Mouse (Mus musculus) embryonic facial prominence, embryonic 13.5 days (tissue): ENCODE measurements at regions not wholly inside any gene's neighbourhood (a gene's known extent, or its start where the extent isn't known, plus 50 kb on each side); places are given as distances from the start of the nearest gene placed in this dataset.

Experiments used
- ATAC-seq: fragments of 200-750 bp; cut with Nextera tagmentation; 2 replicates; pipeline ENCODE4 v1.8.0; 2017; ENCODE audit warnings: low read depth; ENCODE audit not compliant: insufficient number of reproducible peaks, insufficient read depth, low FRiP score, low TSS enrichment
- H3K27ac ChIP-seq: fragments of 300-500 bp; sonication (generic); 2 replicates; pipeline ENCODE4 v1.5.1; 2015; ENCODE audit warnings: moderate library complexity, mild to moderate bottlenecking, inconsistent platforms
- H3K27me3 ChIP-seq: fragments of 300-500 bp; sonication (generic); 2 replicates; pipeline ENCODE4 v1.6.1; 2015; ENCODE audit warnings: mild to moderate bottlenecking, inconsistent platforms
- H3K36me3 ChIP-seq: fragments of 300-500 bp; sonication (generic); 2 replicates; pipeline ENCODE4 v1.6.1; 2015; ENCODE audit warnings: mild to moderate bottlenecking, inconsistent platforms
- H3K4me1 ChIP-seq: fragments of 300-500 bp; sonication (generic); 2 replicates; pipeline ENCODE4 v1.6.1; 2015; ENCODE audit warnings: inconsistent platforms
- H3K4me2 ChIP-seq: fragments of 300-500 bp; sonication (generic); 2 replicates; pipeline ENCODE4 v1.6.1; 2015; ENCODE audit warnings: moderate library complexity, mild to moderate bottlenecking, inconsistent platforms
- H3K4me3 ChIP-seq: fragments of 300-500 bp; sonication (generic); 2 replicates; pipeline ENCODE4 v1.5.1; 2015; ENCODE audit warnings: mild to moderate bottlenecking, inconsistent platforms
- H3K9ac ChIP-seq: fragments of 300-500 bp; sonication (generic); 2 replicates; pipeline ENCODE4 v1.6.1; 2015; ENCODE audit warnings: mild to moderate bottlenecking, inconsistent platforms
- H3K9me3 ChIP-seq: fragments of 300-500 bp; sonication (generic); 2 replicates; pipeline ENCODE4 v1.6.1; 2016; ENCODE audit warnings: inconsistent platforms
- WGBS: fragments of 180-500 bp; shearing (Covaris S2); methylation state at CpG from one replicate; pipeline ENCODE4 v1.1.7; 2015; ENCODE audit warnings: mixed read lengths; 5-methylcytosine and 5-hydroxymethylcytosine counted together

DNA sequence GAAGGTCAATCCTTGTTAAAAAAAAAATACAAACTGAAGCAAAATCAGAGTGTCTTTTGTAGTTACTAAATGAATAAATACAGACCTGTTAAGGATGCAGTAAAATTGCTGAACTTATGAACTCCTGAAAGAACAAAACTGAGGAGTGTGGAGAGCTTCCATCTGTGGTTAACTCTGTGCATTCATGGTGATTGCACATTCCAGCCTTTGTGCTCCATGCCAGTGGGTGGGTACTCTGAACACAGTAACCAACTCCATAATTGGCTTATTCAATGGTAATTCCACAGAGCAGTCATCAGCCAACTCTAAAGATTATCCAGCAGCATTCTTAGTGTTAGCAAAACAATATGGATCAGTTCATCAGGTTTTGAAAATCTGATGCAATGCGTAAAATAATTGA lies 599.2 kb downstream of the Tns3 start:
- Histone ChIP-seq H3K9ac (no peak overlapping the region), H3K27ac (no peak overlapping the region), H3K27me3 (no peaks in the 10 kb centered on the region), H3K4me2 (no peak overlapping the region), H3K4me3 (no peak overlapping the region), H3K4me1 (peaks cover 13% of the 10 kb centered on the region; the same call in 1 of the 2 replicates), H3K36me3 (no peaks in the 10 kb centered on the region), H3K9me3 (no peaks in the 10 kb centered on the region)
- ATAC-seq, result no peak
- WGBS, result 86% methylated on average over 1 of the region's 1 CpGs

GRCm38 (mm10) chr11:8061989-8062388 lies 602.3 kb downstream of the Tns3 start:
- no peak overlapping the region for H3K9ac ChIP-seq
- H3K27me3 ChIP-seq, result no peaks in the 10 kb centered on the region
- no peaks in the 10 kb centered on the region for H3K36me3 ChIP-seq
- no peak overlapping the region for H3K4me3 ChIP-seq
- no peaks in the 10 kb centered on the region for H3K4me1 ChIP-seq
- H3K27ac ChIP-seq, result no peak overlapping the region
- ATAC-seq, result no peak
- WGBS, result 69% methylated on average over 3 of the region's 3 CpGs
- H3K4me2 ChIP-seq, result no peak overlapping the region
- no peaks in the 10 kb centered on the region for H3K9me3 ChIP-seq

- Histone ChIP-seq H3K27ac (no peak overlapping the region), H3K4me3 (no peak overlapping the region), H3K4me1 (no peaks in the 10 kb centered on the region), H3K27me3 (no peaks in the 10 kb centered on the region), H3K4me2 (no peak overlapping the region), H3K36me3 (no peaks in the 10 kb centered on the region), H3K9me3 (no peaks in the 10 kb centered on the region), H3K9ac (no peak overlapping the region)
- ATAC-seq, result no peak
- WGBS, result 80% methylated on average over 3 of the region's 3 CpGs
Observed at GRCm38 (mm10) chr11:8061573-8061972, 602.8 kb downstream of the Tns3 start.

GRCm38 (mm10) chr11:8051499-8051898 lies 612.8 kb downstream of the Tns3 start:
- H3K4me3 ChIP-seq, result no peak overlapping the region
- H3K9ac ChIP-seq, result no peak overlapping the region
- H3K27me3 ChIP-seq, result no peaks in the 10 kb centered on the region
- no peak for ATAC-seq
- no peak overlapping the region for H3K4me2 ChIP-seq
- no peaks in the 10 kb centered on the region for H3K4me1 ChIP-seq
- 39% methylated on average over 4 of the region's 4 CpGs for WGBS
- no peaks in the 10 kb centered on the region for H3K36me3 ChIP-seq
- H3K9me3 ChIP-seq, result no peaks in the 10 kb centered on the region
- no peak overlapping the region for H3K27ac ChIP-seq

DNA sequence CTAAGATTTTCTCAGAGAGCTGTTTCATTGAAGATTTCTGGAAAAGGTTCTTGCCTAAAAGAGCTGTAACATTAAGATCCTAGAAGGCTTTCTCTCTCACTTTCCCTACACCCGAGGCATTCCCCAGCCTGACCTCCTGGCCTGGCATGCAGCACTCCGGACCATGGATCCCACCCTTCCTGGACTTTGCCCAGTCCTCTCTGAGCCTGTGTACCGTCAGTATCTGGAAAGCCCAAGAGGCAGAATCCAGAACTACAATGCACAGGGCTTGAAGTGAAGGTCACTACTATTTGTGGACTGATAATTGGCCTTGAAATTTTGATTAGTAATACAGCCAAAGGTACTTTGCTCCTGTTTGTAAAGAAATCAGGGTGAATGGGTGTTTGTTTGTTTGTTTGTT lies 619.2 kb downstream of the Tns3 start:
- no peaks in the 10 kb centered on the region for H3K9me3 ChIP-seq
- ATAC-seq, result no peak
- H3K4me1 ChIP-seq, result no peaks in the 10 kb centered on the region
- no peaks in the 10 kb centered on the region for H3K27me3 ChIP-seq
- H3K4me2 ChIP-seq, result no peak overlapping the region
- 67% methylated on average over 3 of the region's 3 CpGs for WGBS
- H3K27ac ChIP-seq, result no peak overlapping the region
- H3K4me3 ChIP-seq, result no peak overlapping the region
- H3K36me3 ChIP-seq, result no peaks in the 10 kb centered on the region
- no peak overlapping the region for H3K9ac ChIP-seq

DNA sequence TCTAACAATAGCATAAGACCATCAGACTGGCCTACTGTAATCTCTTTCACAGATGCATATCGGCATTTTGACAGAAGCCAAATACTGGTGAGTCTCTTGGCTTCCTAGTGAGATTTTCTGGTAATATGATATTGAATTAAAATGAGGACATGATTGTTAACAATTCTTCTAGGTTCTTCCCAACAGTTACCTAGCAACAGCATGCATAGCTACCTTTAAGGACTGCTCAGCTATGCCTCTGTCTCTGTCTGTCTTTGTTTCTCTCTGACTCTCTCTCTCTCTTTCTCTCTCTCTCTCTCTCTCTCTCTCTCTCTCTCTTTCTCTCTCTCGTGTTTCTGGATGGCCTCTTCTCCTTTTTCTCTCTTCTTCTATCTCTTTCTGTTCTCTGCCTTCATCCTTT lies 634.2 kb downstream of the Tns3 start:
- Histone ChIP-seq H3K27ac (no peak overlapping the region), H3K9me3 (no peaks in the 10 kb centered on the region), H3K4me1 (no peaks in the 10 kb centered on the region), H3K4me3 (no peak overlapping the region), H3K9ac (no peak overlapping the region), H3K36me3 (no peaks in the 10 kb centered on the region), H3K4me2 (no peak overlapping the region), H3K27me3 (no peaks in the 10 kb centered on the region)
- 57% methylated on average over 2 of the region's 2 CpGs for WGBS
- no peak for ATAC-seq

GRCm38 (mm10) chr11:8007801-8008200 lies 656.5 kb downstream of the Tns3 start:
- 67% methylated on average over 1 of the region's 1 CpGs for WGBS
- H3K4me1 ChIP-seq, result no peaks in the 10 kb centered on the region
- no peak for ATAC-seq

DNA sequence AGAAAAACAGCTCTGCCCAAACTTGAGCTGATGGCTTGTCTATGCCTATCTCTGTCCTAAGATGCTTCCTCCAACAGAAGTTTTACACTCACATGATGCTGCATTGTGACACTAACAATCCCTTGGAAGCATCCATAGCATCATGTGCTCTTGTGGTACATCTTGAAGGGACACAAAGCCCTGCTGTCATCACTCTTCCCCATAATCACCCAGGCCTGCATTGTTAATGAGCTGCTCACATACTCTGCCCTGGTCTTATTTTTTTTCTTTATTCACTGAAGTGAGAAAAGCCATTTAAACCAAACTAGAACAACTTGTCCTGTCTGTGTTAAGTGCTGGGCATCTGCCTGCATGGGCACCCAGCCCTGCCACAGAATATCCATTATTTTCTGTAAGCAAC lies 683.3 kb downstream of the Tns3 start:
- no peak overlapping the region for H3K27ac ChIP-seq
- no peaks in the 10 kb centered on the region for H3K4me1 ChIP-seq
- no peaks in the 10 kb centered on the region for H3K36me3 ChIP-seq
- H3K4me2 ChIP-seq, result no peak overlapping the region
- H3K9ac ChIP-seq, result no peak overlapping the region
- no peak for ATAC-seq
- H3K27me3 ChIP-seq, result no peaks in the 10 kb centered on the region
- no peaks in the 10 kb centered on the region for H3K9me3 ChIP-seq
- H3K4me3 ChIP-seq, result no peak overlapping the region

More at GRCm38 (mm10) chr11:8007801-8008200, 656.5 kb downstream of the Tns3 start:
- H3K27ac ChIP-seq, result no peak overlapping the region
- no peaks in the 10 kb centered on the region for H3K9me3 ChIP-seq
- H3K36me3 ChIP-seq, result no peaks in the 10 kb centered on the region
- no peak overlapping the region for H3K9ac ChIP-seq
- no peak overlapping the region for H3K4me2 ChIP-seq
- no peaks in the 10 kb centered on the region for H3K27me3 ChIP-seq
- H3K4me3 ChIP-seq, result no peak overlapping the region

DNA sequence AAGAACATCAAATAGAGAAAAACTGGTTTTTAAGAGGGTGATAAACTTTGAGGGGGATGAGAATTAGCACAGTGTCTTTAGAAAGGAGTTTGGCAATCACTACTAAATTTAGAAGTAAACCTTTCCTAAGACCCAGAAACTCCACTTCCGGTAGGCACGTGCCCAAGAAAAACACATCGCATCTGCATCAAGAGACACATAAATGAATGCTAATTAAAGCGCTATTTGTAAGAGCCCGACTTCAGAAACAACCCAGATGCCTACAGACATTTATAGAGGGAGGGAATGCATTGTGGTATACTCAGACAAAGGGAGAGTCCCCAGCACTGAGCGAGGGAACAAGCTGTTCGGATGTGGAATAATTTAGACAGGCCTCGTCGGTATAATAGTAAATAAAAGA lies 688.5 kb downstream of the Tns3 start:
- no peaks in the 10 kb centered on the region for H3K36me3 ChIP-seq
- no peaks in the 10 kb centered on the region for H3K9me3 ChIP-seq
- no peak overlapping the region for H3K9ac ChIP-seq
- no peaks in the 10 kb centered on the region for H3K27me3 ChIP-seq
- no peak overlapping the region for H3K4me2 ChIP-seq
- H3K27ac ChIP-seq, result no peak overlapping the region
- ATAC-seq, result no peak
- H3K4me3 ChIP-seq, result no peak overlapping the region
- whole genome bisulfite sequencing, result 54% methylated on average over 9 of the region's 9 CpGs
- no peaks in the 10 kb centered on the region for H3K4me1 ChIP-seq

DNA sequence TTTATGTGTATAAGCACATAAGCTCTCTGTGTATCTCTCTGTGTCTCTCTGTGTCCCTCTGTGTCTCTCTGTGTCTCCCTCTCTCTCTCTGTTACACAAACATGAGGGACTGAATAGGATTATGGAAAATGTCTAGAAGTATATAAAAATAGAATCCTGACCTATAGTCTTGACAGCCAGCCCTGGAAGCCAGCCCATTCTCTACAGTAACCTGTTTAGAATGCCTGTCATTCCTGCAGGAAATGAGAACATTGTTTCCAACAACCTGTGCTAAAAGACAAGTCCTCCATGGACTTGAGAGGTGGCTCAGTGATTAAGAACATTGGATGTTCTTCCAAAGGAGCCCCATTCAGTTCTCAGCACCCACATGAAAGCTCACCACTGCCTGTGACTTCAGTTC lies 714.4 kb downstream of the Tns3 start:
- Histone ChIP-seq H3K27ac (peak overlapping the region; percentile 80), H3K36me3 (no peaks in the 10 kb centered on the region)

DNA sequence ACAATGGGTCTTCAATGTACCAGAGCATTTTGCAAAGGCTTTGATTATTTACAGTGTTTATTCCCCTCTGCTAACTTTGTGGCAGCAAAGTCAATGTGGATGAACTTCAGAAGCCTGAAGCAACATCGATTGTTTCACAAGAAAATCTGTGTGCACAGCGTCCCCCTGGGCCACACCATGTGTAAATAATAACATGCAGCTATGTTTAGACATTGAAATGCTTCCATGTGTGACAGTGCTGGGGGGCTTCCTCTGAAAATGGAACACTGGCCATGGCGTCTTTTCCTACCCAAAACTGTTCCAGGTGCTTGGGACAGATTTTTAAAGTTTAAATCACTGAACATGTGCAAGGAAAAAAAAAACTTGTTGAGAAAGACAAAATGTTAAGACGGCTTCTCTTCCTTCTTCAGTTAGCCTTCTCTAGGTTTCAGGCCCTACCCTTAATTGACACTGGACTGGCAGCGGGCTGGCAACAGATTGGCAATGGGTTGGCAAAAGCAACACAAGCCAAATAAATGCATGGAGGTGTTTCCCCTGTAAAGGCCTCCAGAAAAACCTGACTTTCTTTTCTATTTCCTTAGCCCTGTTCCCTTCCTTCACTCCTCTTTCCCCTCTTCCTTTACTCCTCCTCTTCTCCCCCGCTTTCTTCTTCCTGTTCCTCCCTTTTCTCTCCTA lies 715.0 kb downstream of the Tns3 start:
- Histone ChIP-seq H3K9me3 (no peaks in the 10 kb centered on the region), H3K9ac (no peak overlapping the region), H3K4me2 (no peak overlapping the region), H3K4me3 (no peak overlapping the region), H3K4me1 (peaks cover 10% of the 10 kb centered on the region; the same call in 1 of the 2 replicates), H3K27me3 (no peaks in the 10 kb centered on the region), H3K36me3 (no peaks in the 10 kb centered on the region), H3K27ac (peak overlapping the region; percentile 80)
- 31% methylated on average over 6 of the region's 6 CpGs for WGBS
- ATAC-seq, result no peak

More for the DNA sequence above, 714.4 kb downstream of the Tns3 start:
- no peaks in the 10 kb centered on the region for H3K9me3 ChIP-seq
- no peak for ATAC-seq
- no peak overlapping the region for H3K4me2 ChIP-seq
- peaks cover 10% of the 10 kb centered on the region; the same call in 1 of the 2 replicates for H3K4me1 ChIP-seq
- H3K9ac ChIP-seq, result no peak overlapping the region
- no peak overlapping the region for H3K4me3 ChIP-seq
- H3K27me3 ChIP-seq, result no peaks in the 10 kb centered on the region

GRCm38 (mm10) chr11:7944956-7945515 lies 719.3 kb downstream of the Tns3 start:
- Histone ChIP-seq H3K4me3 (no peak overlapping the region), H3K9ac (no peak overlapping the region), H3K36me3 (no peaks in the 10 kb centered on the region), H3K27me3 (no peaks in the 10 kb centered on the region), H3K27ac (no peak overlapping the region), H3K9me3 (no peaks in the 10 kb centered on the region), H3K4me1 (peaks cover 10% of the 10 kb centered on the region; the same call in 1 of the 2 replicates), H3K4me2 (no peak overlapping the region)
- no peak for ATAC-seq
- 76% methylated on average over 5 of the region's 5 CpGs for WGBS
